Mouse (Mus musculus): ENCODE measurements around the gene Dab1. TPM values are rescaled to one million over a fixed set of nuclear protein-coding genes. Genes with fewer than 3 reads are reported as not detected.
A peak's percentile ranks its signal among the peaks of the same experiment; 100 is the strongest.

Gene Dab1
- total RNA-seq, 2 experiments from 2014 or later = 0.41 to 1.2 TPM

GRCm38 (mm10) chr4:103974946-103975345, 355.8 kb downstream of the Dab1 start:
- no peak for DNase-seq

- DNase-seq = no peak
Observed at GRCm38 (mm10) chr4:103993884-103994283, 374.7 kb downstream of the Dab1 start.

GRCm38 (mm10) chr4:103994406-103994805, 375.2 kb downstream of the Dab1 start:
- no peak for DNase-seq

GRCm38 (mm10) chr4:104008406-104008805, 389.2 kb downstream of the Dab1 start:
- DNase-seq = no peak

GRCm38 (mm10) chr4:104011683-104012082, 392.5 kb downstream of the Dab1 start:
- DNase-seq = no peak

GRCm38 (mm10) chr4:104012150-104012549, 393.0 kb downstream of the Dab1 start:
- DNase-seq = no peak

GRCm38 (mm10) chr4:104025117-104025694, 406.0 kb downstream of the Dab1 start:
- no peak for DNase-seq

- DNase-seq = no peak
Observed at GRCm38 (mm10) chr4:104026834-104027233, 407.7 kb downstream of the Dab1 start.

- no peak for DNase-seq
Observed at GRCm38 (mm10) chr4:104027239-104027638, 408.1 kb downstream of the Dab1 start.

- DNase-seq = no peak
Observed at GRCm38 (mm10) chr4:104036091-104036490, 416.9 kb downstream of the Dab1 start.

- DNase-seq = no peak
Observed at GRCm38 (mm10) chr4:104039588-104039987, 420.4 kb downstream of the Dab1 start.

GRCm38 (mm10) chr4:104043441-104043840, 424.3 kb downstream of the Dab1 start:
- DNase-seq = no peak

GRCm38 (mm10) chr4:104044634-104045033, 425.5 kb downstream of the Dab1 start:
- DNase-seq = no peak

GRCm38 (mm10) chr4:104047966-104048804, 429.0 kb downstream of the Dab1 start:
- no peak for DNase-seq

- no peak for DNase-seq
Observed at GRCm38 (mm10) chr4:104057116-104057515, 438.0 kb downstream of the Dab1 start.

- DNase-seq = no peak
Observed at GRCm38 (mm10) chr4:104059569-104059968, 440.4 kb downstream of the Dab1 start.

- no peak for DNase-seq
Observed at GRCm38 (mm10) chr4:104062356-104062755, 443.2 kb downstream of the Dab1 start.

- no peak for DNase-seq
Observed at GRCm38 (mm10) chr4:104066901-104067300, 447.7 kb downstream of the Dab1 start.

- DNase-seq = peak; percentile 9
Observed at GRCm38 (mm10) chr4:104067748-104068147, 448.6 kb downstream of the Dab1 start.

- no peak for DNase-seq
Observed at GRCm38 (mm10) chr4:104071296-104071695, 452.1 kb downstream of the Dab1 start.

- DNase-seq = no peak
Observed at GRCm38 (mm10) chr4:104073920-104074459, 454.8 kb downstream of the Dab1 start.

GRCm38 (mm10) chr4:104077771-104078170, 458.6 kb downstream of the Dab1 start:
- peak; percentile 40 for DNase-seq

GRCm38 (mm10) chr4:104106299-104106698, 487.1 kb downstream of the Dab1 start:
- DNase-seq = no peak

- no peak for DNase-seq
Observed at GRCm38 (mm10) chr4:104111614-104112013, 492.5 kb downstream of the Dab1 start.

All from gastrocnemius, postnatal 10 days (tissue).